Mouse (Mus musculus) midbrain, embryonic 11.5 days (tissue): ENCODE measurements around the gene Nfe2. TPM values are rescaled to one million over a fixed set of nuclear protein-coding genes. Genes with fewer than 3 reads are reported as not detected.
"Not testable (repeated sequence)": the region's sequence is repeated elsewhere in the genome, so short reads cannot be mapped to it uniquely, and the experiment has no call there.

Experiments used
- ATAC-seq: fragments of 200-750 bp; cut with Nextera tagmentation; 2 replicates; pipeline ENCODE4 v1.8.0; 2017; ENCODE audit warnings: moderate TSS enrichment, moderate library complexity; ENCODE audit not compliant: low FRiP score
- DNase-seq: peaks from one replicate; pipeline ENCODE4 v3.0.0; 2015; ENCODE audit warnings: low spot score; ENCODE audit errors: missing footprints
- H3K27ac ChIP-seq: fragments of 300-500 bp; sonication (generic); 2 replicates; pipeline ENCODE4 v1.5.1; 2014; ENCODE audit warnings: low read depth, low read length
- H3K27me3 ChIP-seq: fragments of 300-500 bp; sonication (generic); 2 replicates; pipeline ENCODE4 v1.6.1; 2014; ENCODE audit warnings: mild to moderate bottlenecking, low read length, moderate library complexity, mixed read lengths; ENCODE audit not compliant: control insufficient read depth, insufficient read depth
- H3K36me3 ChIP-seq: fragments of 300-500 bp; sonication (generic); 2 replicates; pipeline ENCODE4 v1.6.1; 2014; ENCODE audit warnings: mild to moderate bottlenecking, low read length, moderate library complexity, mixed read lengths; ENCODE audit not compliant: control insufficient read depth, insufficient read depth
- H3K4me1 ChIP-seq: fragments of 300-500 bp; sonication (generic); 2 replicates; pipeline ENCODE4 v1.6.1; 2014; ENCODE audit warnings: low read length; ENCODE audit not compliant: control insufficient read depth, insufficient read depth
- H3K4me2 ChIP-seq: fragments of 300-500 bp; sonication (generic); 2 replicates; pipeline ENCODE4 v1.6.1; 2014; ENCODE audit warnings: mild to moderate bottlenecking, moderate library complexity
- H3K4me3 ChIP-seq: fragments of 300-500 bp; sonication (generic); 2 replicates; pipeline ENCODE4 v1.5.1; 2014; ENCODE audit warnings: low read depth, low read length
- H3K9ac ChIP-seq: fragments of 300-500 bp; sonication (generic); 2 replicates; pipeline ENCODE4 v1.6.1; 2014; ENCODE audit warnings: low read length
- H3K9me3 ChIP-seq: fragments of 300-500 bp; sonication (generic); 2 replicates; pipeline ENCODE4 v1.6.1; 2016; ENCODE audit warnings: low read length; ENCODE audit not compliant: control insufficient read depth
- WGBS: fragments of 180-500 bp; shearing (Covaris S2); extraction: QIAGEN DNeasy Blood & Tissue Kit; methylation state at CpG from one replicate; pipeline ENCODE4 v1.1.7; 2014; 5-methylcytosine and 5-hydroxymethylcytosine counted together
- polyA plus RNA-seq: library from polyadenylated mRNA; unstranded; fragments of >200 nt; fragmentation: Nextera tagmentation; extraction: Ambion mirVana; gene quantifications from 2 replicates; pipeline ENCODE4 v1.2.1, GENCODE M21; 2014

The Nfe2 gene
- polyA plus RNA-seq, 1 experiment from 2014 or later: 6.9 TPM

GRCm38 (mm10) chr15:103249511-103249910 is 8.7 kb downstream of the Nfe2 start:
- not testable (repeated sequence) for H3K9ac ChIP-seq, H3K4me3 ChIP-seq, H3K4me2 ChIP-seq, H3K9me3 ChIP-seq, ATAC-seq, H3K27me3 ChIP-seq, H3K27ac ChIP-seq, H3K4me1 ChIP-seq, DNase-seq
- peaks cover 23% of the 10 kb centered on the region; the same call in 1 of the 2 replicates for H3K36me3 ChIP-seq
- WGBS: 91% methylated on average over 6 of the region's 6 CpGs

DNA sequence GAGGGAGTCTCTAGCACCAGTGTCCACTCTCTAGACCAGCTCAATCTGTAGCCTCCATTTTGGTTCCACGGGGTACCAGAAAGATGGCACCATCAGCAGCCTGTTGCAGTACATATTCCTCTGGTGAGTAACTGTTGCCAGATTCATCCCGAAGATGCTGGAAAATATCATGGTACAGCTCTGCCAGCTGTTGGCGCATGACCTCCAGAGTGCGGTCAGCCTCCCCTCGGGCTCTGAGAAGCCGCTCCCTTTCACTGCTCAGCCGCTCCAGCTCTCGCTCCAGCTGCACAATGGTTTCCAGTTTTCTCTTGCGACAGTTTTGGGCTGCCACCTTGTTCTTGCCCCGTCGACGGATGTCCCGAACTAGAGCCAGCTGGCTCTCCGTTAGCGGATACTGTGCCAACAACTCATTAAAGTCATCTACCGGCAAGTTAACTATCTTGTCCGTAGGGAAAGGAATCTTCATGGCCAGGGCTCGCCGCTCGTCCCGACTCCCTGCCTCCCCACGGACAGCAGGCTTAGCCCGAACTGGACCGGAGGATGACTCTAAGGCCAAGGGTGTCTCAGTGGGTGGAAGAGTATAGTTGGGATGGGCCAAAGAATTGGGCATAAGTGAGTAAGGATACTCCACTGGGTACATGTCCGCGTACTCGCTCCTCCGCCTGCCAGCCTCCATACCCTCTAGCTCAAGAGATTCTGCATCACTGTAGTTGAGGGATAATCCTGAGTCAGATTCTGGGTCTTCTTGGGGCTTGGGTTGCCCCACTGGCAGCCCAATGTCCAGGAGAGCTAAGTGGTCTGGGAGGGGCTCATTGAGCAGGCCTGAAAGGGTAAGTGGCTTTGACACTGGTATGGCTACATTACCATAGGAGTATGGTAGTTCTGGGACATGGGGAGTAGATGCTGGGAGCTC is 9.5 kb downstream of the Nfe2 start:
- DNase-seq (peak; percentile 91), ATAC-seq (0 out of 2 replicates have a peak, but pooled peaks have one; percentile 22)
- H3K4me2 ChIP-seq: no peak overlapping the region
- WGBS: 87% methylated on average over 28 of the region's 28 CpGs
- no peak overlapping the region for H3K27ac ChIP-seq
- no peaks in the 10 kb centered on the region for H3K9me3 ChIP-seq
- H3K4me3 ChIP-seq: no peak overlapping the region
- peaks cover 5% of the 10 kb centered on the region; the same call in 1 of the 2 replicates for H3K4me1 ChIP-seq
- H3K36me3 ChIP-seq: peaks cover 25% of the 10 kb centered on the region
- no peaks in the 10 kb centered on the region for H3K27me3 ChIP-seq
- no peak overlapping the region for H3K9ac ChIP-seq

- ATAC-seq: no peak
- Histone ChIP-seq H3K36me3 (peaks cover 29% of the 10 kb centered on the region), H3K4me2 (no peak overlapping the region), H3K27me3 (no peaks in the 10 kb centered on the region), H3K9me3 (no peaks in the 10 kb centered on the region), H3K4me3 (no peak overlapping the region), H3K9ac (no peak overlapping the region), H3K4me1 (peaks cover 11% of the 10 kb centered on the region), H3K27ac (no peak overlapping the region)
- DNase-seq: no peak
These were observed 10.3 kb downstream of the Nfe2 start for GRCm38 (mm10) chr15:103247782-103248400.

DNA sequence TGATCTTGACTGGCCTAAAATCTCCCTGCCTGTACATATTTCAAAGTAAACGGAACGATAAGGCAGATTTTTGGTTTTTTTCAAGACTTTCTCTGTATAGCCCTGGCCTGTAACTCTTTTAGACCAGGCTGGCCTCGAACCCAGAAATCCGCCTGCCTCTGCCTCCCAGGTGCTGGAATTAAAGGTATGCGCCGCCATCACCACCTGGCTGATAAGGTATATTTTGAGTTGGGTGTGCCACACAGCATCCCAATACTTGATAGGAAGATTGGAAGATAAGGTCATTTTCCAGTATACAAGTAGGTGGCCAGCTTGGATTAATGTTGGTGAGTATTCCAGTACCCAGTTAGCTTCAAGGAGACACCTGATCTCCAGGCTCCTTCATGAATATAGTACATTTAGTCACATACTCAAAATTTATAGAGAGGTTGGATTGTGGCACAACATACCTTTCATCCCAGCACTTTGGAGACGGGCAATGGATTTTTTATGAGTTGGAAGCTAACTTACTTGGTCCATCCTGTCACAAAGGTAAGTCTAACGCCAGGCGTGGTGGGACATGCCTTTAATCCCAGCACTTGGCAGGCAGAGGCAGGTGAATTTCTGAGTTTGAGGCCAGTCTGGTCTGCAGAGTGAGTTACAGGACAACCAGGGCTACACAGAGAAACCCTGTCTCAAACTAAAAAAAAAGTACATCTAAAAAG is 11.0 kb downstream of the Nfe2 start:
- H3K4me1 ChIP-seq: peaks cover 18% of the 10 kb centered on the region
- H3K4me2 ChIP-seq: no peak overlapping the region
- ATAC-seq: no peak
- no peaks in the 10 kb centered on the region for H3K9me3 ChIP-seq
- no peak overlapping the region for H3K27ac ChIP-seq
- no peaks in the 10 kb centered on the region for H3K27me3 ChIP-seq
- H3K36me3 ChIP-seq: peaks cover 35% of the 10 kb centered on the region
- DNase-seq: no peak
- 89% methylated on average over 9 of the region's 9 CpGs for WGBS
- H3K4me3 ChIP-seq: no peak overlapping the region
- no peak overlapping the region for H3K9ac ChIP-seq

GRCm38 (mm10) chr15:103245616-103246015 is 12.6 kb downstream of the Nfe2 start:
- Histone ChIP-seq H3K27me3 (no peaks in the 10 kb centered on the region), H3K4me3 (no peak overlapping the region), H3K4me2 (no peak overlapping the region), H3K27ac (no peak overlapping the region), H3K9ac (no peak overlapping the region), H3K9me3 (no peaks in the 10 kb centered on the region), H3K36me3 (peaks cover 38% of the 10 kb centered on the region), H3K4me1 (peaks cover 20% of the 10 kb centered on the region)
- 84% methylated on average over 6 of the region's 6 CpGs for WGBS
- ATAC-seq: no peak
- DNase-seq: no peak

DNA sequence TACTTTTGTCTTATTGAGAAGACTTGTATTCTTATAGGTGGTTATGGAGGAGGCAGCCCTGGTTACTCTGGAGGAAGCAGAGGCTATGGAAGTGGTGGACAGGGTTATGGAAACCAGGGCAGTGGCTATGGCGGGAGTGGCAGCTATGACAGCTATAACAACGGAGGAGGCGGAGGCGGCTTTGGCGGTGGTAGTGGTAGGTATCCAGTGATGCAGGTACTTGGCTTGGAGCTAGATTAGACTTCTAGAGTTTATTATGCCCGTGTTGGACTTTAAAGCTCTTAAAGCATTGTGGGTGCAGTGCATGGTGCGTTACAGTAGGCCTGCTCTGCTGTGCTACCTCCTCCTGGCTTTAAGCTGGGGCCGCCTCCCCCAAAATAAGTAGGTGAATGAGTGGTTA is 15.3 kb downstream of the Nfe2 start:
- peak overlapping the region; percentile 81 for H3K4me2 ChIP-seq
- peaks cover 36% of the 10 kb centered on the region for H3K36me3 ChIP-seq
- peak overlapping the region; percentile 52 for H3K4me3 ChIP-seq
- peak overlapping the region; percentile 36 for H3K9ac ChIP-seq
- 76% methylated on average over 8 of the region's 8 CpGs for WGBS
- ATAC-seq (no peak), DNase-seq (no peak)
- no peak overlapping the region for H3K27ac ChIP-seq
- H3K9me3 ChIP-seq: no peaks in the 10 kb centered on the region
- H3K4me1 ChIP-seq: peaks cover 23% of the 10 kb centered on the region
- no peaks in the 10 kb centered on the region for H3K27me3 ChIP-seq

- Histone ChIP-seq H3K4me3 (peak overlapping the region; percentile 52), H3K4me2 (peak overlapping the region; percentile 81), H3K4me1 (peaks cover 23% of the 10 kb centered on the region), H3K36me3 (peaks cover 22% of the 10 kb centered on the region), H3K27ac (peak overlapping the region; percentile 90), H3K9ac (peak overlapping the region; percentile 78)
- not testable (repeated sequence) for H3K9me3 ChIP-seq, H3K27me3 ChIP-seq, ATAC-seq
- peak; percentile 92 for DNase-seq
- WGBS: 10% methylated on average over 12 of the region's 12 CpGs
These were observed 16.9 kb downstream of the Nfe2 start for GRCm38 (mm10) chr15:103241071-103242018.
